Mouse (Mus musculus) CD4-positive naive resting alpha-beta T cell, adult 57 days (primary cell): ENCODE measurements around the gene A930033H14Rik. TPM values are rescaled to one million over a fixed set of nuclear protein-coding genes. Genes with fewer than 3 reads are reported as not detected.

Experiments used
- total RNA-seq: library from RNA; stranded (reverse); gene quantifications from one replicate; pipeline ENCODE4 v1.2.4, GENCODE M21; 2023

Gene A930033H14Rik
- total RNA-seq: not detected

GRCm38 (mm10) chr10:69212542-69213440 is at the start of gene A930033H14Rik:
TSS of gene A930033H14Rik (minus strand) at chr10:69213098.

Other genes starting within 250 kb of the A930033H14Rik start
- 2.3 TPM for gene Rhobtb1, start 61.7 kb downstream of the A930033H14Rik start, total RNA-seq
- 2.4 TPM for gene Cdk1, start 139.8 kb upstream of the A930033H14Rik start, total RNA-seq
- 0.15 TPM for gene Ank3, start 185.7 kb upstream of the A930033H14Rik start, total RNA-seq